Comparison of ENCODE assay signal across 15 mouse cellular contexts in the genomic region with DNA sequence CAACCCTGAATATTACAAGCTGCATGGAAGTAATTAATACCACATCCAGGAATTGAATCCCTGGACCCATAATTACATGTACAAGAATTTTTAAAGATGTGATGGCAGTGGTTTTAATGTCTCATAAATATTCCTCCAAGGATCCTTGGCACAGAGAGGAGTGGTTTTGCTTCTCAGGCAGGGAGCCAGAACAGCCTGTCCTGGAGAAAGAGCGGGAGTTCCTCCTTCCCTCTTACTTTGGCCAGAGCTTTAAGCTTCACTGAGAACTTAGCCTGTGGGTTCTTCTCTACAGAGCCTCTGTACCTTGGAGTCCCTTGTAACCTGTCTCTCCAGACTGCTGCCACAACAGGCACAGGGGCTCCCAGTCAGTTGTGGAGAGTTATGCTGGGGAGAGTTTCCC.
DNase-seq lines count a peak whose midpoint lies in the region; ATAC-seq lines count a peak whose summit lies in the region.
"Had no signal": no experiment of that assay in that cellular context is flagged by ENCODE, and none has a peak within 500 bp of the region (broad histone marks: within the 10 kb centered on the region; RNA-seq: fewer than 3 reads in every experiment).

No protein-coding gene starts in this region.

- no peak for DNase-seq in forebrain, embryonic 11.5 days (ENCODE audit: low spot score)
- no peak for DNase-seq in limb, embryonic 10.5 days (ENCODE audit: low spot score)
- peak; percentile 55 for DNase-seq in adipocyte (ENCODE audit: low spot score)
- peak; percentile 15 for DNase-seq in lung, postnatal 36 days
- no peak for DNase-seq in thymus, postnatal 4 days
- DNase-seq: cerebellum, adult 11 months; liver; right cerebral cortex, adult 18-20 months had no signal

- H3K9ac ChIP-seq in forebrain, embryonic 16.5 days (replicated peaks; ENCODE audit: low read depth, low read length): no peak overlapping the region
- no peak overlapping the region for H3K9ac ChIP-seq in forebrain, embryonic 11.5 days (ENCODE audit: low read length)
- H3K9ac ChIP-seq in limb, embryonic 13.5 days: no peak overlapping the region
- H3K9ac ChIP-seq: neural tube, embryonic 12.5 days had no signal

- no peaks in the 10 kb centered on the region for H3K27me3 ChIP-seq in forebrain, embryonic 16.5 days (replicated peaks; ENCODE audit: control insufficient read depth, insufficient read depth, low read length)
- H3K27me3 ChIP-seq in forebrain, embryonic 11.5 days (ENCODE audit: control insufficient read depth, insufficient read depth, low read length): no peaks in the 10 kb centered on the region
- no peaks in the 10 kb centered on the region for H3K27me3 ChIP-seq in limb, embryonic 13.5 days
- no peaks in the 10 kb centered on the region for H3K27me3 ChIP-seq in limb, embryonic 10.5 days (ENCODE audit: low read depth, poor library complexity, severe bottlenecking)
- H3K27me3 ChIP-seq: neural tube, embryonic 12.5 days had no signal

- H3K4me1 ChIP-seq in forebrain, embryonic 16.5 days (replicated peaks; ENCODE audit: control insufficient read depth, insufficient read depth, low read length): peaks cover 26% of the 10 kb centered on the region
- H3K4me1 ChIP-seq in forebrain, embryonic 11.5 days (replicated peaks; ENCODE audit: control insufficient read depth, insufficient read depth, low read length): no peaks in the 10 kb centered on the region
- peaks cover 14% of the 10 kb centered on the region for H3K4me1 ChIP-seq in limb, embryonic 13.5 days
- H3K4me1 ChIP-seq in limb, embryonic 10.5 days: peaks cover 4% of the 10 kb centered on the region; the same call in 1 of the 2 replicates
- H3K4me1 ChIP-seq: heart, embryonic 10.5 days; neural tube, embryonic 12.5 days had no signal

- no peaks in the 10 kb centered on the region for H3K36me3 ChIP-seq in forebrain, embryonic 16.5 days (ENCODE audit: control insufficient read depth, insufficient read depth)
- no peaks in the 10 kb centered on the region for H3K36me3 ChIP-seq in forebrain, embryonic 11.5 days (ENCODE audit: control insufficient read depth, insufficient read depth, low read length)
- no peaks in the 10 kb centered on the region for H3K36me3 ChIP-seq in limb, embryonic 13.5 days
- no peaks in the 10 kb centered on the region for H3K36me3 ChIP-seq in limb, embryonic 10.5 days
- H3K36me3 ChIP-seq: heart, embryonic 10.5 days; neural tube, embryonic 12.5 days had no signal

- no peak for ATAC-seq in forebrain, embryonic 16.5 days
- ATAC-seq in forebrain, embryonic 11.5 days (replicated peaks; ENCODE audit: low FRiP score): no peak
- ATAC-seq in limb, embryonic 13.5 days (ENCODE audit: low FRiP score, low read depth): no peak
- ATAC-seq: CD4-positive, CD25-positive, alpha-beta regulatory T cell, adult 4 months; midbrain, embryonic 16.5 days had no signal

- 42% methylated on average over 1 of the region's 1 CpGs for WGBS in forebrain, embryonic 16.5 days
- WGBS in forebrain, embryonic 11.5 days: 83% methylated on average over 1 of the region's 1 CpGs
- 36% methylated on average over 1 of the region's 1 CpGs for WGBS in limb, embryonic 13.5 days
- 100% methylated on average over 1 of the region's 1 CpGs for WGBS in limb, embryonic 10.5 days

- H3K4me3 ChIP-seq in forebrain, embryonic 16.5 days (replicated peaks; ENCODE audit: low read length): no peak overlapping the region
- no peak overlapping the region for H3K4me3 ChIP-seq in forebrain, embryonic 11.5 days (ENCODE audit: low read depth, low read length)
- H3K4me3 ChIP-seq in limb, embryonic 13.5 days: no peak overlapping the region
- no peak overlapping the region for H3K4me3 ChIP-seq in limb, embryonic 10.5 days
- H3K4me3 ChIP-seq: heart, embryonic 10.5 days; left cerebral cortex, adult 2 months; neural tube, embryonic 12.5 days had no signal

- H3K4me2 ChIP-seq in forebrain, embryonic 16.5 days (ENCODE audit: low read length): no peak overlapping the region
- no peak overlapping the region for H3K4me2 ChIP-seq in forebrain, embryonic 11.5 days (ENCODE audit: low read depth, low read length, severe bottlenecking)
- H3K4me2 ChIP-seq in limb, embryonic 13.5 days (replicated peaks): no peak overlapping the region
- H3K4me2 ChIP-seq: neural tube, embryonic 12.5 days had no signal

- H3K9me3 ChIP-seq in forebrain, embryonic 16.5 days (ENCODE audit: control insufficient read depth, low read length): no peaks in the 10 kb centered on the region
- no peaks in the 10 kb centered on the region for H3K9me3 ChIP-seq in forebrain, embryonic 11.5 days (ENCODE audit: control insufficient read depth, low read length)
- no peaks in the 10 kb centered on the region for H3K9me3 ChIP-seq in limb, embryonic 13.5 days
- no peaks in the 10 kb centered on the region for H3K9me3 ChIP-seq in limb, embryonic 10.5 days (replicated peaks)
- H3K9me3 ChIP-seq: heart, embryonic 10.5 days; neural tube, embryonic 12.5 days had no signal

- H3K27ac ChIP-seq in forebrain, embryonic 16.5 days (ENCODE audit: low read length): 0 out of 2 replicates have a peak overlapping the region, but pooled peaks have one; percentile 9
- no peak overlapping the region for H3K27ac ChIP-seq in forebrain, embryonic 11.5 days (ENCODE audit: low read depth, low read length)
- 0 out of 2 replicates have a peak overlapping the region, but pooled peaks have one; percentile 39 for H3K27ac ChIP-seq in limb, embryonic 13.5 days
- H3K27ac ChIP-seq in limb, embryonic 10.5 days: no peak overlapping the region
- H3K27ac ChIP-seq: heart, embryonic 10.5 days; left cerebral cortex, adult 2 months; neural tube, embryonic 12.5 days had no signal

Comparison
In these comparisons a context has a peak if more than half of its experiments do, and no peak if none do; other contexts are left out.
1. H3K27ac ChIP-seq: peak in forebrain, embryonic 16.5 days (single experiment) and limb, embryonic 13.5 days (single experiment); none in forebrain, embryonic 11.5 days (single experiment) and limb, embryonic 10.5 days (single experiment).
2. DNase-seq: peak in adipocyte (single experiment) and lung, postnatal 36 days (single experiment); none in forebrain, embryonic 11.5 days (single experiment), limb, embryonic 10.5 days (single experiment) and thymus, postnatal 4 days (single experiment).